Mouse (Mus musculus) limb, embryonic 11.5 days (tissue): Measurements from ENCODE around the gene Gm44502. TPM values are rescaled to one million over a fixed set of nuclear protein-coding genes. Genes with fewer than 3 reads are reported as not detected.

Experiments
- ATAC-seq: fragments of 200-750 bp; cut with Nextera tagmentation; 2 replicates; pipeline ENCODE4 v1.8.0; 2017; ENCODE audit warnings: low read depth; ENCODE audit not compliant: insufficient number of reproducible peaks, low FRiP score, low TSS enrichment
- DNase-seq: peaks from one replicate; pipeline ENCODE4 v3.0.0-alpha.2; 2015; ENCODE audit warnings: low spot score
- H3K27ac ChIP-seq: fragments of 300-500 bp; sonication (generic); replicated peaks from 2 replicates; pipeline ENCODE4 v1.5.1; 2014; ENCODE audit warnings: low read depth, mild to moderate bottlenecking, low read length
- H3K27me3 ChIP-seq: fragments of 300-500 bp; sonication (generic); 2 replicates; pipeline ENCODE4 v1.6.1; 2014; ENCODE audit warnings: mild to moderate bottlenecking, low read length, mixed read lengths; ENCODE audit not compliant: control insufficient read depth, insufficient read depth
- H3K36me3 ChIP-seq: fragments of 300-500 bp; sonication (generic); 2 replicates; pipeline ENCODE4 v1.6.1; 2014; ENCODE audit warnings: mild to moderate bottlenecking, low read length, moderate library complexity, mixed read lengths; ENCODE audit not compliant: control insufficient read depth, insufficient read depth
- H3K4me1 ChIP-seq: fragments of 300-500 bp; sonication (generic); 2 replicates; pipeline ENCODE4 v1.6.1; 2014; ENCODE audit warnings: low read length, mixed read lengths; ENCODE audit not compliant: control insufficient read depth, insufficient read depth
- H3K4me2 ChIP-seq: fragments of 300-500 bp; sonication (generic); 2 replicates; pipeline ENCODE4 v1.6.1; 2014; ENCODE audit warnings: low read depth, mild to moderate bottlenecking, moderate library complexity; ENCODE audit not compliant: severe bottlenecking
- H3K4me3 ChIP-seq: fragments of 300-500 bp; sonication (generic); 2 replicates; pipeline ENCODE4 v1.5.1; 2014; ENCODE audit warnings: low read depth, low read length
- H3K9ac ChIP-seq: fragments of 300-500 bp; sonication (generic); 2 replicates; pipeline ENCODE4 v1.6.1; 2014; ENCODE audit warnings: mild to moderate bottlenecking, low read length
- H3K9me3 ChIP-seq: fragments of 300-500 bp; sonication (generic); 2 replicates; pipeline ENCODE4 v1.6.1; 2016; ENCODE audit warnings: low read length; ENCODE audit not compliant: control insufficient read depth
- WGBS: fragments of 180-500 bp; shearing (Covaris S2); extraction: QIAGEN DNeasy Blood & Tissue Kit; methylation state at CpG from one replicate; pipeline ENCODE4 v1.1.7; 2014; 5-methylcytosine and 5-hydroxymethylcytosine counted together
- polyA plus RNA-seq: library from polyadenylated mRNA; unstranded; fragments of >200 nt; fragmentation: Nextera tagmentation; extraction: Ambion mirVana; gene quantifications from 2 replicates; pipeline ENCODE4 v1.2.1, GENCODE M21; 2014

Gm44502 gene
- polyA plus RNA-seq, result not detected in 2 replicates

- peak within 1 kb of the TSS; percentile 80 for H3K27ac ChIP-seq
- H3K27me3 ChIP-seq, result no peaks in the 10 kb centered on the region
- H3K36me3 ChIP-seq, result peaks cover 2% of the 10 kb centered on the region; the same call in 1 of the 2 replicates
- DNase-seq (peak; percentile 90), ATAC-seq (peak; percentile 91)
- H3K9me3 ChIP-seq, result no peaks in the 10 kb centered on the region
- H3K4me2 ChIP-seq, result peak within 1 kb of the TSS; percentile 91
- peak within 1 kb of the TSS; percentile 53 for H3K4me3 ChIP-seq
- 1% methylated on average over 63 of the region's 70 CpGs for WGBS
- peak within 1 kb of the TSS; percentile 54 for H3K9ac ChIP-seq
- H3K4me1 ChIP-seq, result peaks cover 9% of the 10 kb centered on the region
Measured at GRCm38 (mm10) chr15:89429352-89430221, at the start of gene Gm44502, which contains the start of the genes C730034F03Rik and Chkb. Gene Gm44502, minus strand, starts transcription at chr15:89429696. Gene C730034F03Rik, plus strand, starts transcription at chr15:89429589. Gene Chkb, minus strand, starts transcription at chr15:89429908.

GRCm38 (mm10) chr15:89478622-89479021, 49.1 kb upstream of the Gm44502 start:
- ATAC-seq, result no peak
- 89% methylated on average over 3 of the region's 3 CpGs for WGBS
- Histone ChIP-seq H3K9me3 (no peaks in the 10 kb centered on the region), H3K27ac (no peak overlapping the region), H3K27me3 (no peaks in the 10 kb centered on the region), H3K4me2 (no peak overlapping the region), H3K36me3 (no peaks in the 10 kb centered on the region), H3K9ac (no peak overlapping the region), H3K4me1 (peaks cover 4% of the 10 kb centered on the region; the same call in 1 of the 2 replicates), H3K4me3 (no peak overlapping the region)
- DNase-seq, result no peak

- no peak for DNase-seq
- H3K4me2 ChIP-seq, result no peak overlapping the region
- no peak overlapping the region for H3K27ac ChIP-seq
- H3K27me3 ChIP-seq, result no peaks in the 10 kb centered on the region
- no peaks in the 10 kb centered on the region for H3K9me3 ChIP-seq
- no peaks in the 10 kb centered on the region for H3K36me3 ChIP-seq
- ATAC-seq, result no peak
- 52% methylated on average over 8 of the region's 8 CpGs for WGBS
- no peak overlapping the region for H3K4me3 ChIP-seq
- H3K4me1 ChIP-seq, result peaks cover 4% of the 10 kb centered on the region; the same call in 1 of the 2 replicates
- no peak overlapping the region for H3K9ac ChIP-seq
Measured at GRCm38 (mm10) chr15:89477806-89478205, 48.3 kb upstream of the Gm44502 start.

- no peak for DNase-seq
- H3K4me1 ChIP-seq, result peaks cover 4% of the 10 kb centered on the region; the same call in 1 of the 2 replicates
Measured at GRCm38 (mm10) chr15:89477091-89477491, 47.6 kb upstream of the Gm44502 start, which contains the start of gene Arsa. Gene Arsa, minus strand, starts transcription at chr15:89477425.

GRCm38 (mm10) chr15:89476475-89476815, 46.9 kb upstream of the Gm44502 start:
- Histone ChIP-seq H3K27ac (no peak overlapping the region), H3K9me3 (no peaks in the 10 kb centered on the region), H3K4me2 (peak overlapping the region; percentile 77), H3K27me3 (no peaks in the 10 kb centered on the region), H3K4me1 (peaks cover 4% of the 10 kb centered on the region; the same call in 1 of the 2 replicates), H3K36me3 (no peaks in the 10 kb centered on the region), H3K9ac (peak overlapping the region; percentile 52), H3K4me3 (peak overlapping the region; percentile 56)
- ATAC-seq (no peak; the same call in 1 of the 2 replicates), DNase-seq (no peak)
- WGBS, result 6% methylated on average over 5 of the region's 5 CpGs

More at GRCm38 (mm10) chr15:89477091-89477491, 47.6 kb upstream of the Gm44502 start, which contains the start of gene Arsa:
- Histone ChIP-seq H3K9me3 (no peaks in the 10 kb centered on the region), H3K27me3 (no peaks in the 10 kb centered on the region), H3K27ac (no peak within 1 kb of the TSS), H3K36me3 (no peaks in the 10 kb centered on the region), H3K9ac (peak within 1 kb of the TSS; percentile 52), H3K4me2 (peak within 1 kb of the TSS; percentile 77), H3K4me3 (peak within 1 kb of the TSS; percentile 56)
- WGBS, result 29% methylated on average over 9 of the region's 9 CpGs
- no peak for ATAC-seq

- DNase-seq (peak; percentile 90), ATAC-seq (peak; percentile 96)
- Histone ChIP-seq H3K4me2 (peak overlapping the region; percentile 77), H3K36me3 (no peaks in the 10 kb centered on the region), H3K4me1 (peaks cover 4% of the 10 kb centered on the region; the same call in 1 of the 2 replicates), H3K27ac (no peak overlapping the region), H3K9ac (peak overlapping the region; percentile 52), H3K27me3 (no peaks in the 10 kb centered on the region), H3K4me3 (peak overlapping the region; percentile 56), H3K9me3 (no peaks in the 10 kb centered on the region)
- WGBS, result 9% methylated on average over 44 of the region's 44 CpGs
Measured at GRCm38 (mm10) chr15:89475611-89476474, 46.3 kb upstream of the Gm44502 start.

- H3K27ac ChIP-seq, result no peak overlapping the region
- no peak for DNase-seq
- ATAC-seq, result no peak
- H3K4me3 ChIP-seq, result peak overlapping the region; percentile 56
- no peaks in the 10 kb centered on the region for H3K36me3 ChIP-seq
- H3K9me3 ChIP-seq, result no peaks in the 10 kb centered on the region
- H3K27me3 ChIP-seq, result no peaks in the 10 kb centered on the region
- peak overlapping the region; percentile 77 for H3K4me2 ChIP-seq
- H3K4me1 ChIP-seq, result peaks cover 4% of the 10 kb centered on the region; the same call in 1 of the 2 replicates
- WGBS, result 92% methylated on average over 7 of the region's 7 CpGs
- no peak overlapping the region for H3K9ac ChIP-seq
Measured at GRCm38 (mm10) chr15:89475293-89475600, 45.8 kb upstream of the Gm44502 start.
